Mouse (Mus musculus) testis, postnatal 10 days (tissue): ENCODE data around the gene Clec2h.
A peak's percentile ranks its signal among the peaks of the same experiment; 100 is the strongest.
"Not testable (repeated sequence)": the region's sequence is repeated elsewhere in the genome, so short reads cannot be mapped to it uniquely, and the experiment has no call there.

Experiments used
- DNase-seq: peaks from one replicate; pipeline ENCODE4 v3.0.0; 2021; ENCODE audit warnings: low spot score

Gene Clec2h

DNA sequence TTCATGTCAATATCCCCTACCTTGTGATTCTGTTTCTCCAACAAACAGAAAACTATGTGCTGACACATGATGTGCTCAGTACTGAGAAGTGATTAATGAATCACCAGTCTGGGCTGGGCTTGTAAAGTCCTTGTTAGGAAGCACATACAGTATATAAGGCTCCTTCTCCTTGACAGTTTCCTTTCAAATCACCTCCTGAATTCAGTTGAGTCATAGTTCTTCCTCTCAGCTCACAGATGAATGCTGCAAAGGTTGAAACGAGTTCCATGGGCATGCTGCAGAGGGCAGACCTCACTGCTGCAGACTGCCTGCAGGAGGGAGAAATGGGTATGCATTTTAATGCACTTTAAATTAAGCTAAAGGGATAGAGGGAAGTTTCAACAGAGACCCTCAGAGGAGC lies at the start of gene Clec2h:
Gene Clec2h, plus strand, starts transcription at position 180 of the 400 bp plus-strand sequence.
- DNase-seq: no peak

DNA sequence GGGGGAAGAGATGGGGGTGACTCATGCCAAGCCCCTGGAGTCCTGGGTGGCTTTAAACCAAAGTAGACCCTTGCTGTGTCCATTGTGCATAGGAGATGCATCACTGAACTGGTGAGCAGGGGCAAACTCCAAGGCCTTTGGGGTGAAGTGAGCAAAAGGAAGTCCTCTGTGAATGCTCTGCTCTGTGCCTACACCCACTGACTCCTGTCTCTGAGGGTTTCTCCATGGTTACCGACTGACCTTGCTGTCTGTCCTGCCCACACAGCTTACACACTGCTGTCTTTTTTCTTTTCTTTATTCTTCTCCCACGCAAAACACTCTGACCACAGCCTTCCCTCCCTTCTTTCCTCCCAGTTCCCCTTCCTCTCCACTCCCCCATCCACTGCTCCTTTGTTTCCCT lies 39.5 kb upstream of the Clec2h start:
- no peak for DNase-seq

DNA sequence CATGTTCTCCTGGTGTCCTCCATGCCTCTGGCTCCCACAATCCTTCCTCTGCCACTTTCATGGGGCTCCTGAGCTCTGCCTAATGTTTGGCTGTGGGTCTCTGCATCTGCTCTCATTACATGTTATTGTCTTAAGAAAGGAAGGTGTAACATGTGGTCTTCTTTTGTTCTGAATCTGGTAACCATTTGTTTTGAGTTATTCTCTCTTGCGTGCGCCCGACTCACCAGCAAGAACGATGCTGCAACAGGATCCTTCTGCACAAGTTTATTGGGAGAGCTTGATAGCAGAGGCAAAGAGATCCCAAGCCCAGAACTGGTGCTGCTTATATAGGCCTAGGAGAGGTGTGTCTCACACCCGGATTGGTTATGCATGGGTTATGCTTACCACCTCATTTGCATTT lies 38.8 kb upstream of the Clec2h start, which contains the start of gene Klrb1a:
Gene Klrb1a, minus strand, starts transcription at position 101 of the 400 bp plus-strand sequence.
- DNase-seq: not testable (repeated sequence)

DNA sequence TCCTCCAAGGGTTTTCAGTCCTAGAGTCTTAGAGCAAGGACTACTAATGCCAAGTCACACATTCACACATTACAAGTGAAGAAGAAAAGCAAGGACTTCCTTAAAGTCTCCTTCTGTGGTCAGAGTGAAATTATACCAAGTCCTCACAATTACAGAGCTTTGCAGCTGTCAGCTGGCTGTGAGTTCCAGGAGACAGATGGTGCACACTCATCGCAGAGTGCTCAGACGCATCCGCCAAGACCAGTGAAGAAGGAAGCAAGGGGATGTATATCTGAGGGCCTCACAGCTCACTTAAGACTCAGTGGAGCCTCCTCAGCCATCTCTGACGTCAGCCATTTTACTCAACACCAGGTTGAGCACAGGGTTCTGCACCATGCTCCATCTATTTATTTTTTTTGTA lies 37.8 kb upstream of the Clec2h start:
- no peak for DNase-seq

DNA sequence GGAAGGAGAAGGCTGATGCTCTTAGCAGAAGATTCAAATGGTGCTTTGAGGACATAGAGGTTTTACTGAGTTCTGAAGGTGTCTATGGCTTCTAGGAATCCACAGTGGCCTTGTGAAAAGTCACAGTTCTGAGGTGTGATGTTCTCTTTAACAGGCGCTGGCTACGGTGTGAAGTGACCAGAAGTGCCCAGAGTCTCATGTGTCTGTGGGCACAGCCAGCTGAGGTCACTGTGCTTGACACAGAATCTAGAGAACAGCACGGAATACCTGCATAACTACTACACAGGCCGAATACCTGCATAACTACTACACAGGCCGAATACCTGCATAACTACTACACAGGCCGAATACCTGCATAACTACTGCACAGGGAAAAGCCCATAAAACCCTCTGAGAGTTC lies 36.9 kb upstream of the Clec2h start:
- DNase-seq: not testable (repeated sequence)

DNA sequence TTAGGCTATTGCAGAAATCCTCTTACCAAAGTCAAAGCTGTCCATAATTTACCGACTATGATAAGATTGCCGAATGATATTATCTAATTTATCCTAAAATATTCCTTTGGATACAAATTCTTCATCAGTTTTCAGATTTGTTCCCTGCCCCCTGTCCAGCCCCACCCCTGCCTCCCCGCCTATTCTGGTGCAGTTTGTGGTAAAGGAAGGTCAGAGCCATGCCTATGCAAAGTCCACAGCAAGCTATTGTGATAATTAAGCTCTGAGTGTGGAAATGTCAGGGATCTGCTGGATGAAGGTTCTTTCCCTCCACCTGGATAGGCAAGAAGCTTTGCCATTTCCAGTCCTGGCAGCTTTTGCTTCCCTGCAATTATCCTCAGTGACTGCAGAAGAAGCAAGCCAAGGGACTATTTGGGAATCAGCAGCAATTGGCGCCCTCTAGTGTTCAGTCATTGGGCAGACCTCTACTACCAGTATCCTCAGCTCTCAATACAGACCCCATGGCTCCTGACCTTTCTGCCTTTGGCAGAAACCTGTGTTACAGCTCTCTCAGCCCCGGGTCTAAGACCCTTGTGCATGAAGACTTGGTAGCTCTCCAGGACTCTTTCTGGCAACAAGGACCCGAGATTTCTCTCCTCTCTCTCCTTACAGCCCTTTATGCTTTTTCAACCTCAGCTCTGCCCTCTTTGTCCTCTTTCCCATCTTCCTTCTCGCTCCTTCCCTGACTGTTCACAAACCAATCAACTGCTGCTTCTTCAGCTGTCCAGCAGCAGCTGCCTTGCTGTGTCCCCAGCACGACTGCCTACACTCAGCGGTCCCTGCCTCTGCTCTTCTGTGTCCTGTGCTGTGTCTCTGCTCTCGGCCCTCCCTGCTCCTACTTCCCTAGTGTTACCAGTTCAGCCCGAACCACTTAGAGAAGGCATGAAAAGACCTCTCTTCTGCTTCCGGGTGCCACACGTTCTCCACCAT lies 32.1 kb upstream of the Clec2h start:
- DNase-seq: peak; percentile 54

DNA sequence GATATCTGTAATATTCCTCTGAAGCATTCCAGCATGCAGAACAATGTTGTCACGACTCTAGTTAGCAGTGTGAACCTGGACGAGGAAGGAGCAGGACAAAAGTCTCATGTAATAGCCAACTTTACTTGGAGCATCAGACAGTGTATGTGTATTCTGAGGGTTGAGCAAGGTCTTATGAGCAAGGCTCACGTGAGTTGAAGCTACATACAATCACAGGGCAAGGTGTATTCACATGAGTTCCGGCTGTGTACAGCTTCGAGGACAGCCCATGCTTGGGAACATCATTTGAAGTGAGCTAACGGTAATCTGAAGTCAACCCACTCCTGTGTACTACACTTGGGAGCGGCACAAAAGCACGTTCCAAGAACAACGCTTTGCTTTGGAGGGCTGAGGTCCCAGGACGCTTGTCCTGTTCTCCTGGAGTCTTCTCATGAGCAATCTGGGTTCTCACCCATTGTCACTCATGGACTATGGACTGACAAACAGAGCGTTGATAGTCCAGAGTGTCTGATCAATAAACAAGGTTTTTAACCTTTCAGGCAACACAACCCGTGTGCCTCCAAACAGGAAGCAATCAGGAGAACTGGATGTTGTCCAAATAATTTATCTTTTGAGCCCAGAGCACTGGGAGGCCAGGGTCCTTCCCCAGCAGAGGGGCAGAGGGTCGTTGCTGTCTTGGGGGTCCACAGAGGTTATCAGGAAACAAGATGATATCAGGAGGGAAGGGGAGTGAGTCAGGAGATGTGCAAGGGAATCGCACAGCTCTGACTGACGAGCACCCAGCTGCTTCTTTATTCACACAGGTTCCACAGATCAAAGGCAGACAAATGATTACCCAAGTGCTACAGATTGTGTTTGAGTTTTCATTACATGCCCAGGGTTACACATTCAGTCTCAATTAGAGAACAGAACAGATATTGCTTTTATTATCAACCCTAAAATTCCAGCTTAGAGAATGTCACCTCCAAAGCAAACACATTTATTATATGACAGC lies 31.0 kb upstream of the Clec2h start:
- not testable (repeated sequence) for DNase-seq

DNA sequence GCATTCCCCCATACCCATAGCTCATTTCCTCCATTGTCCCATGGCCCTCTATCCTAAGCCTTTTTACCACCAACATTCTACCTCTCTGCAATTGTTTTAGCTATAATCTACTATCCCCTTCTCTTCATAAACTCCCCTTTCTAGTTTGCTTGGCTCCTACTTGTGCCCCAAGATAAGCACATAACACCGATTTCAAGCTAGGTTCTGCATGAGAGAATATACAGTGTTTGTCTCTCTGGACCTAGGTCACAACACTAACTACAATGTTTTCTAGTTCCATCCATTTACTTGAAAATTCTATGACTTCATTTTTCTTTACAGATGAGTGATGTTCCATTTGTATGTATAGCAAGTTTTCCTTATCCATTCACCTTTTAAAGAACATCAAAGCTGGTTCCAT lies 21.5 kb upstream of the Clec2h start:
- DNase-seq: no peak

DNA sequence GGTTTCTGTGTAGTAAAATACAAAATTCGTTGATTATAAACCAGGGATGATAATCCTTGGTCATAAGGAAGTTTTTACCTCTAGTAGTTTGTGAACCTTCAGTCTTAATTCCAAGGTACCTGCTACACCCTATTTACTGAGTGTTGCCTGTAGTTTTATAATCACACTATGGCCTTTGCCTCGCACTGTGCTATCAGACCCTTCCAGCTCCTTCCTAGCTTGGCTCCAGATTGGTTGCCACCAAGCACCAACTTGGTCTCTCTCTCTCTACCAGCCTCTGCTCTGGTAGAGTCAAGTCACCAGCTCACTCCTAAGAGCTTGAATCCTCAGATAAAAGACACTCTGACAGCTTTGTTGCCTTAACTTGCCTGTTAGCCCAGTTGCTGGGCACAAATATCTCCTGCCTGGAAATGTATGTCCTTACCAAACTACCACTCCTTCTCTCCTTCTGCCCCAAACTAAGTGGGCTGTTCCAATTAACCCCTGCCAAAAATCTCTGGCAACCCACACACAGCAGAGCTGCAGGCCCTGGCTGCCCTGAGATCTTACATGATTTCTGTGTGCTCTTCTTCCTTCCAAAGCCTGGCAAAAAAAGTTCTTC lies 21.0 kb upstream of the Clec2h start:
- DNase-seq: no peak

DNA sequence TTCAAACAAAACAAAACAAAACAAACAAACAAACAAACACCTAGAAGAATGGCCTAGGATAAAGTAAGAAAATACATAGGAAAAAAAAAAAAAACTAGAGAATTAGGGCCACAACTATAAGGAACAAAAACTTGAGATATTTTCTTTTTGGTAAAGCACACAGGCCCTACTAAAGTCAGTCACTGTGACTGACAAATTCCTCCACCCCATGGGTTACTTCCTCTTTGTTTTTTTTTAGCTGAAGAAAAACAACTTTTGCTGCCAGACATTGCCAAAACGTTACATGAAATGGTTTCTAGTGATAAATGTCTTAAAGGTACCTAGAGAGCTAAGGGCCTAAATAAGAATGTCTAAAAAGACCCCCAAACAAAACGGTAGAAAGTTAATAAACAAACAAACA lies 18.2 kb upstream of the Clec2h start:
- no peak for DNase-seq

DNA sequence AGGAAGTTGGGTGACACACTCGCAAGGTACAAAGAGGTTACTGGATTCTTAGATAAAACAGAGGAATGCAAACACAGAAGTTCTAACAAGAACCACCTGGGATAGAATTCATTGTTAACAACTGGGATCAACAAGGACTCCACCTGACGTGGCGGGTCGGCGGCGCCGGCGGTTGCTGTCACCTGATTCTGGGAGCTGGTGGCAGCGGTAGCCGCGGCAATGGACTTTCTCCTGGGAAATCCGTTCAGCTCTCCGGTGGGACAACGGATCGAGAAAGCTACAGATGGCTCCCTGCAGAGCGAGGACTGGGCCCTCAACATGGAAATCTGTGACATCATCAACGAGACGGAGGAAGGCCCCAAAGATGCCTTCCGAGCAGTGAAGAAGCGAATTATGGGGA lies 17.5 kb upstream of the Clec2h start:
- not testable (repeated sequence) for DNase-seq

DNA sequence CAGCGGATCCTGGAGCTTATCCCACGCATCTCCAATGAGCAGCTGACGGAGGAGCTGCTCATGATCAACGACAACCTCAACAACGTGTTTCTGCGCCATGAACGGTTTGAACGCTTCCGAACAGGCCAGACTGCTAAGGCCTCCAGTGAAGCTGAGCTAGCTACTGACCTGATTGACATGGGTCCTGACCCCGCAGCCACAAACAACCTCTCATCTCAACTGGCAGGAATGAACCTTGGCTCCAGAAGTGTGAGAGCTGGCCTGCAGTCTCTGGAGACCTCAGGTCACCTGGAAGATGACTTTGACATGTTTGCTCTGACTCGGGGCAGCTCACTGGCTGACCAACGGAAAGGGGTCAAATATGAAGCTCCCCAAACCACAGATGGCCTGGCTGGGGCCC lies 16.5 kb upstream of the Clec2h start:
- DNase-seq: not testable (repeated sequence)

DNA sequence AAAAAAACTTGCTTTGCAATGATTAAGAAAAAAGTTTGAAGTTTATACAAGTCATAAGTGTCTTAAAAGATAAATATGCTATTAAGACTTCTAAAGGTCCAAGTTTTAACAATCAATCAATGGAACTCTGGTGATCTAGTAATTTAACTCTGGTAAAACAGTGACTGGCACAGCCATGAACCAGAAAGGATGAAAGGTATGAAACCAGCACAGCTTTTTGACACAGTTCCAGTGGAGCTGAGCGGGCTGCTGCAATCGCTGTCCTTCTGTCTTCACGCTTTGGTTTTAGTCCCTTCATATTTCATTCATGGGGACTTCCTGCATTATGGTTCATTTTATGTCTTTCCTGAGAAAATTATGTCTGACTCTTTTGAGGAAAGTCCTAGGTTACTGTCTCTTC lies 12.5 kb upstream of the Clec2h start:
- no peak for DNase-seq

DNA sequence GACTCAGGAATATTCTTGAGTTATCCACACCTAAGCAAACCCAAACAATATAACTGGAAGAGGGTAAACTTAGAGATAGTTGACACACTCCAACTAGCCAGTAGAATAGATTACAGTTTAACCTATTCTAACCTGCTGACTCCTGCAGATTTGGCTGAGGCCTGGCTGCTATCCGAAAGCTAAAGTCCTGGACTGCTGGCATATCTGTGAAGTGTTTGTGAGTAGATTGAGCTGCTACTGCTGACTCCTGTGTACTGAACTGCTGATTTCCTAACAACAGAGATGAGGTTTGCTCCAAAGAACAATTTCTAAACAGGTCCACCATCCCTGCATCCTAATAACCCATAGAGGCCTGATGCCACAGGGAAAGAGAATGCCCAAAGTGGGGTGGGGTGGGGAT lies 12.0 kb upstream of the Clec2h start:
- DNase-seq: no peak

DNA sequence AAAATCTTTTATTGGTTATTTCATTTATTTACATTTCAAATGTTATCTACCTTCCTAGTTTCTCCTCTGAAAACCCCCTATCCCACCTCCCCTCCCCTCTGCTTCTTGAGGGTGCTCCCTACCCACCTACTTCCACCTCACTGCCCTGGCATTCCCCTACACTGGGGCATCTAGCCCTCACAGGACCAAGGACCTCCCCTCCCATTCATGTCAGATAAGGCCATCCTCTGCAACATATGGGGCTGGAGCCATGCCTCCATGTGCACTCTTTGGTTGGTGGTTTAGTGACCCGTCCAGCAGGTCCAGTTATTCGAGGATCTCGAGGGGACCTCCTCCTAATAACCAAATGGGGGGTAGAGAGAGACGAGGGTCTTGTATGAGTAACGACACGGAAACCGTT lies 11.4 kb upstream of the Clec2h start:
- not testable (repeated sequence) for DNase-seq

DNA sequence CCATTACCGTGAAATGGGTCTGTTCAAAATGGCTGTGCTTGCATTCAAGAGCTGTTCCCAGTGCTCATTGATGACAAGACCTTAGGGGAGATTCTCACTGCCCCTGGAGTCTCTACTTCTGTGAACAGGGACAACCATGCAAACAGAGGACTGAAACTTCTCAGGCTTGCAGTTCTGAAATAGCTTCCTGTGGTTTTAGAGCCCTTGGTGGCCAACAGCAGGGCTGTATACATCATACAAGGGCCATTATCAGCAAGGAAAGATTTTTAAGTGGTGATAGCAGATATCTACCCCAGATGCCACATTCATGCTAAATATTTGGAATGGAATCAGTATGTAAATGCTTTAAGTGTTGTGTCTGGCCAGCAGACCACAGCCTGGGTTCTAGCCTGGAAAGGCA lies 9.2 kb upstream of the Clec2h start:
- DNase-seq: no peak

DNA sequence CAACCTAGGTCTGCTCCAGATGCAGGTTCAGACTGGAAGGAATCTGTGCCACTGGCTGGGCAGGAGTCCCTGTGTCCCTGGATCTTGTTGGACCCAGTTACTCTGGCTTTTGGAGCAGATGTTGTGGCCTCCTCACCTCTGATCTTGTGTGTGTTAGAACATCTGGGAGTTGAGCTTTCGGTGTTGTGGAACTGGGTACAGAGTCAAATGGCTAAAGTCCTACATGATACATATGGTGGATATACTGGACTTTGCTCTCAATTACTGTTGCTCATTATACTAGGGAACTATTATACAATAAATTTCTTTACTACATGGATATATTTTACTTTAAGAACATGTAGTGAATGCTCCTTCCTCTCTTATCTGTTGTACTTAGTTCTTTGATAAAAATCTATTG lies 936 bp upstream of the Clec2h start:
- DNase-seq: no peak

DNA sequence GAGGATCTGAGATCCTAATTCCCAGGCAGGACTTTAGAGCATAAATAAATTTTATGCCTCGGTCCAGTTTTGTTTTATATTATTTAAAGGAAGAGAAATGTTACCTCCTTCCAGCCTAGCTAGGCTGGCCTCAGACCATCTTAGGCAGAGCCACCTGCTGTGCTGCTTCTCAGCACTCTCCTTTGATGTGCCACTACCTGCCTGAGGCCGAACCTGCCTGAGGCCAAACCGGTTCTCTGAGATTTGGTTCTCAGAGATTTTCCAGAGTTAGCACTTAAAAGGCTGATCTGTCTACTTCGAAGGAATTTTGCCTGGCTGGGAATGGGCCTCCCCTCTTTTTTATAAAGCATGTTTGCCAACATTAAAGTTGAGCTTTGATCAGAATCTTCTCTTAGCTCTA lies 7.8 kb downstream of the Clec2h start:
- no peak for DNase-seq

DNA sequence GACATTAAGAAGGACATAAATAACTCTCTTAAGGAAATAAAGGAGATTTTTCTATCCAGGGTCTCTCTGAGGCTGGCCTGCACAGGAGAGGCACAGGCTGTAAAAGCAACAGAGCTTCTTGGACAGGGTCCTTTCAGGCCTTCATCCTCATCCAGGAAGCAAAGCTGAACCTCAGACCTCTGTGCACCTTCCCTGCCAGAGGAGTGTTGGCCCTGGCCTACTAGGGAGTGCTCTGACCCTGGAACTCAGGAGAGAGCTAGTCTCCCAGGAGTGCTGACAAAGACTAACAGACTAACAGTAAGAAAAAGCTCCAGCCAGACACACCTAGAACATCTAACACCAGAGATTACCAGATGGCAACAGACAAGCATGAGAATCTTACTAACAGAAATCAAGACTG lies 17.4 kb downstream of the Clec2h start:
- DNase-seq: no peak

DNA sequence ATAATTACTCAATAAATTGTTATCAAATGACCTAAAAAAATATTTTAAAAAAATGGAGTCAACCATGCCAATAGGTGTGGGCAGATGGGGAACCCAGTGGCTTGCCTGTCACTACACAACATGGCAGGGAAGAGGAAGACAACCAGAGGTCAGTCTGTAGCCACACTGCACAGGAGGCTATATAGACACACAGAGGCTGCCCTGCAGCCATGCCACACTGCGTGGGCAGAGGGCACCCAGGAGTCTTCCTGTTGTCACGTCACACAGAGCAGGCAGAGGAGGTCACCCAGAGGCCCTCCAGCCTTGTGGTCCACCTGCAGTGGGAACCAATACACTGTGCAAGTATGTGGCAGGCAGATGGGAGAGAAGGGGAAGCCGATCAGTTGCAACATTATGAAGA lies 39.5 kb downstream of the Clec2h start:
- DNase-seq: no peak

DNA sequence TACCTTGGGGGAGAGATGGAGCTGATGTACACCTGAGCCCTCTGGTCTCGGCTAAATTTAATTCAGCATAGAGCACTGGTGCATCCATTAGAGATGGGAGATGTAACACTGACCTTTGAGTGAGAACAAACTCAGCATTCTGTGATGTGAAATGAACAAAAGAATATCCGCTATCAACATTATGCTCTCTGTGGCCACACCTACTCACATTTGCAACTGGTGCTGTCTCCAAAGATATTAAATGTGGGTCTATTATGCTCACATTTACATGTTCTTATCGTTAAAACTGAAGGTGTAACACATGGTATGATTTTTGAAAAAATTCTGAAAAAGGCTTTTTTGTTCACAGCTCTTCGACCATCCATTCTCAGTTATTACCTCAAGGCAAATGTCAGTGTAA lies 60.8 kb downstream of the Clec2h start, which contains the start of gene Klrb1:
Gene Klrb1, minus strand, starts transcription at position 101 of the 400 bp plus-strand sequence.
- no peak for DNase-seq
